Mouse (Mus musculus): ENCODE data around the gene Gpr1.

GRCm38 (mm10) chr1:63178308-63178707 lies 36.0 kb downstream of the Gpr1 start:
- no peak for TF ChIP-seq POLR2A (IDR thresholded peaks at IDR 0.05; ENCODE audit: low read depth, low read length)
- no peak for TF ChIP-seq CTCF (conservative IDR thresholded peaks at IDR 0.05 in 1 of 2, IDR thresholded peaks at IDR 0.05 in 1 of 2; ENCODE audit: low read depth in 2 of 2, low read length in 2 of 2)
- TF ChIP-seq ETS1 (conservative IDR thresholded peaks at IDR 0.05; ENCODE audit: low read depth, low read length) = no peak
- TF ChIP-seq SIN3A (IDR thresholded peaks at IDR 0.05; ENCODE audit: low read length) = no peak; the same call in 1 of the 2 replicates
- no peak for TF ChIP-seq RAD21 (IDR thresholded peaks at IDR 0.05; ENCODE audit: low read depth, low read length)
- no peak for TF ChIP-seq PAX5 (IDR thresholded peaks at IDR 0.05; ENCODE audit: low read length)
- TF ChIP-seq BHLHE40 (IDR thresholded peaks at IDR 0.05; ENCODE audit: low read depth, low read length) = no peak
- TF ChIP-seq ZKSCAN1 (IDR thresholded peaks at IDR 0.05; ENCODE audit: borderline replicate concordance, low read depth, low read length) = no peak
- no peak for TF ChIP-seq JUN (IDR thresholded peaks at IDR 0.05; ENCODE audit: insufficient read depth, low read depth, low read length)

All from CH12.LX (cell line).